Mouse (Mus musculus): ENCODE results near the gene 4932414N04Rik. TPM values are rescaled to one million over a fixed set of nuclear protein-coding genes. Genes with fewer than 3 reads are reported as not detected.

4932414N04Rik gene
- not detected for polyA plus RNA-seq (2017; shearing (Covaris generic))

GRCm38 (mm10) chr2:68656186-68656585, at the start of gene 4932414N04Rik:
Gene 4932414N04Rik (plus strand): TSS chr2:68656486.

Other genes with a start within 250 kb of the 4932414N04Rik start
- 36.0 TPM for gene Stk39, start 184.2 kb upstream of the 4932414N04Rik start, polyA plus RNA-seq (2017; shearing (Covaris generic))
- gene 4933409G03Rik, start 74.1 kb upstream of the 4932414N04Rik start, polyA plus RNA-seq (2017; shearing (Covaris generic)), result not detected
- gene Cers6, start 205.0 kb downstream of the 4932414N04Rik start, polyA plus RNA-seq (2017; shearing (Covaris generic)), result 48.4 TPM